ENCODE assay signal across 13 mouse cellular contexts in the genomic region with DNA sequence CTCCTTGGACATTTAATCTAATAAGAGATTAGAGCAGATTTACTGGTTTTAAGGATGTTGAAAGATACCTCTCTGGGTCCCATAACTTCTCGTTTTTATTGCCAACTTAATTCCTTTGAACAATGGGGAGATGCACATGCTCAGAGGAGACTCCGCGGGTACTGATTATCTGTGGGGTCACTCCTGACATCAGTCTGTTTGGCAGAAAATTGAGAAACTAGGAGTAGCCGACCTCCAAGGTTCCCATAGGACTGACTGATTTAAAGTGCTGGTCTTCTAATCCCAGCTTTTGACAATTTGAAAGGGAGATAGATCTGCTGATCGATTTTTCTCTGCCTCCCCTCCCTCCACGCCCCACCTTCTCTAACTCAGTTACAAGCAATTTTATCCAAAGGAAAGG. TPM values are rescaled to one million over a fixed set of nuclear protein-coding genes. Genes with fewer than 3 reads are reported as not detected.
DNase-seq lines count a peak whose midpoint lies in the region; ATAC-seq lines count a peak whose summit lies in the region.
"Had no signal": no experiment of that assay in that cellular context is flagged by ENCODE, and none has a peak within 500 bp of the region (broad histone marks: within the 10 kb centered on the region; RNA-seq: fewer than 3 reads in every experiment).

No protein-coding gene starts in this region.

- 60% methylated on average over 6 of the region's 6 CpGs for WGBS in intestine, embryonic 14.5 days
- 60% methylated on average over 6 of the region's 6 CpGs for WGBS in intestine, embryonic 15.5 days
- 42% methylated on average over 6 of the region's 6 CpGs for WGBS in embryonic facial prominence, embryonic 14.5 days
- 45% methylated on average over 6 of the region's 6 CpGs for WGBS in hindbrain, embryonic 13.5 days
- 44% methylated on average over 6 of the region's 6 CpGs for WGBS in neural tube, embryonic 12.5 days

- no peaks in the 10 kb centered on the region for H3K36me3 ChIP-seq in intestine, embryonic 14.5 days (ENCODE audit: control insufficient read depth, insufficient read depth, low read length)
- H3K36me3 ChIP-seq in intestine, embryonic 15.5 days, result no peaks in the 10 kb centered on the region
- no peaks in the 10 kb centered on the region for H3K36me3 ChIP-seq in embryonic facial prominence, embryonic 14.5 days (ENCODE audit: control insufficient read depth, insufficient read depth, low read length)
- H3K36me3 ChIP-seq in hindbrain, embryonic 13.5 days, result no peaks in the 10 kb centered on the region
- no peaks in the 10 kb centered on the region for H3K36me3 ChIP-seq in neural tube, embryonic 12.5 days

- H3K4me1 ChIP-seq in intestine, embryonic 14.5 days (replicated peaks; ENCODE audit: control insufficient read depth, insufficient read depth, low read length), result peaks cover 4% of the 10 kb centered on the region; the same call in 1 of the 2 replicates
- peaks cover 8% of the 10 kb centered on the region; the same call in 1 of the 2 replicates for H3K4me1 ChIP-seq in intestine, embryonic 15.5 days (replicated peaks)
- peaks cover 7% of the 10 kb centered on the region; the same call in 1 of the 2 replicates for H3K4me1 ChIP-seq in embryonic facial prominence, embryonic 14.5 days (ENCODE audit: control insufficient read depth, insufficient read depth, low read length)
- H3K4me1 ChIP-seq in hindbrain, embryonic 13.5 days (replicated peaks), result peaks cover 20% of the 10 kb centered on the region
- H3K4me1 ChIP-seq in neural tube, embryonic 12.5 days, result peaks cover 7% of the 10 kb centered on the region; the same call in 1 of the 2 replicates

- no peak overlapping the region for H3K27ac ChIP-seq in intestine, embryonic 14.5 days (ENCODE audit: low read depth)
- no peak overlapping the region for H3K27ac ChIP-seq in intestine, embryonic 15.5 days
- no peak overlapping the region for H3K27ac ChIP-seq in embryonic facial prominence, embryonic 14.5 days (replicated peaks; ENCODE audit: low read depth, low read length)
- peak overlapping the region; percentile 77 for H3K27ac ChIP-seq in hindbrain, embryonic 13.5 days
- no peak overlapping the region for H3K27ac ChIP-seq in neural tube, embryonic 12.5 days
- H3K27ac ChIP-seq: liver, embryonic 14.5 days; macrophage had no signal

- H3K9me3 ChIP-seq in intestine, embryonic 14.5 days (ENCODE audit: control insufficient read depth, low read length), result no peaks in the 10 kb centered on the region
- no peaks in the 10 kb centered on the region for H3K9me3 ChIP-seq in intestine, embryonic 15.5 days
- H3K9me3 ChIP-seq in embryonic facial prominence, embryonic 14.5 days (ENCODE audit: control insufficient read depth, low read length), result no peaks in the 10 kb centered on the region
- no peaks in the 10 kb centered on the region for H3K9me3 ChIP-seq in hindbrain, embryonic 13.5 days
- H3K9me3 ChIP-seq in neural tube, embryonic 12.5 days, result no peaks in the 10 kb centered on the region

- DNase-seq in intestine, embryonic 14.5 days (ENCODE audit: low spot score), result no peak
- no peak for DNase-seq in embryonic facial prominence, embryonic 14.5 days (ENCODE audit: low spot score)
- no peak for DNase-seq in embryo, embryonic 10 days (ENCODE audit: low spot score)
- no peak for DNase-seq in spleen, adult 18-20 months
- DNase-seq: gastrocnemius, postnatal 10 days; right cerebral cortex, postnatal 14 days had no signal

- no peak for ATAC-seq in intestine, embryonic 14.5 days (replicated peaks; ENCODE audit: low FRiP score, low TSS enrichment, low read depth)
- no peak for ATAC-seq in intestine, embryonic 15.5 days
- no peak for ATAC-seq in embryonic facial prominence, embryonic 14.5 days (ENCODE audit: low read depth)
- no peak for ATAC-seq in hindbrain, embryonic 13.5 days (ENCODE audit: low FRiP score)
- ATAC-seq in neural tube, embryonic 12.5 days (ENCODE audit: low FRiP score, low read depth), result no peak
- ATAC-seq: intestine, postnatal 0 days; Patski had no signal

- 0 out of 2 replicates have a peak overlapping the region, but pooled peaks have one; percentile 23 for H3K4me2 ChIP-seq in intestine, embryonic 14.5 days (ENCODE audit: low read length)
- no peak overlapping the region for H3K4me2 ChIP-seq in intestine, embryonic 15.5 days (replicated peaks)
- 0 out of 2 replicates have a peak overlapping the region, but pooled peaks have one; percentile 28 for H3K4me2 ChIP-seq in embryonic facial prominence, embryonic 14.5 days (ENCODE audit: low read depth, low read length)
- H3K4me2 ChIP-seq in hindbrain, embryonic 13.5 days, result peak overlapping the region; percentile 84
- peak overlapping the region; percentile 47 for H3K4me2 ChIP-seq in neural tube, embryonic 12.5 days (replicated peaks)

- peaks cover 18% of the 10 kb centered on the region for H3K27me3 ChIP-seq in intestine, embryonic 14.5 days (replicated peaks; ENCODE audit: control insufficient read depth, insufficient read depth, low read length)
- H3K27me3 ChIP-seq in intestine, embryonic 15.5 days (replicated peaks), result peaks cover 4% of the 10 kb centered on the region; the same call in 1 of the 2 replicates
- peaks cover 6% of the 10 kb centered on the region for H3K27me3 ChIP-seq in embryonic facial prominence, embryonic 14.5 days (replicated peaks; ENCODE audit: control insufficient read depth, insufficient read depth, low read length)
- H3K27me3 ChIP-seq in hindbrain, embryonic 13.5 days, result peaks cover 15% of the 10 kb centered on the region; the same call in 1 of the 2 replicates
- H3K27me3 ChIP-seq in neural tube, embryonic 12.5 days (replicated peaks), result peaks cover 24% of the 10 kb centered on the region

- H3K9ac ChIP-seq in intestine, embryonic 14.5 days (ENCODE audit: low read length), result no peak overlapping the region
- no peak overlapping the region for H3K9ac ChIP-seq in intestine, embryonic 15.5 days
- no peak overlapping the region for H3K9ac ChIP-seq in embryonic facial prominence, embryonic 14.5 days (ENCODE audit: low read depth, low read length)
- H3K9ac ChIP-seq in hindbrain, embryonic 13.5 days, result peak overlapping the region; percentile 73
- H3K9ac ChIP-seq in neural tube, embryonic 12.5 days, result 0 out of 2 replicates have a peak overlapping the region, but pooled peaks have one; percentile 6
- H3K9ac ChIP-seq: liver, embryonic 14.5 days had no signal

- H3K4me3 ChIP-seq in intestine, embryonic 14.5 days (ENCODE audit: low read depth, low read length), result no peak overlapping the region
- H3K4me3 ChIP-seq in intestine, embryonic 15.5 days (replicated peaks), result no peak overlapping the region
- H3K4me3 ChIP-seq in embryonic facial prominence, embryonic 14.5 days (ENCODE audit: low read depth, low read length), result peak overlapping the region; percentile 11; the same call in 1 of the 2 replicates
- peak overlapping the region; percentile 64 for H3K4me3 ChIP-seq in hindbrain, embryonic 13.5 days
- H3K4me3 ChIP-seq in neural tube, embryonic 12.5 days, result peak overlapping the region; percentile 21; the same call in 1 of the 2 replicates

RNA-seq across cellular contexts. Expression of a gene that starts 1.6 kb away (rescaled TPM):
- polyA plus RNA-seq in intestine, embryonic 14.5 days (2014; fragmentation: Nextera tagmentation; extraction: Ambion mirVana), result 7.8 and 9.8 TPM in 2 replicates
- 4.4 and 4.7 TPM in 2 replicates for polyA plus RNA-seq in intestine, embryonic 15.5 days (2015; fragmentation: Nextera tagmentation; extraction: Ambion mirVana)
- 6.4 and 7.9 TPM in 2 replicates for polyA plus RNA-seq in embryonic facial prominence, embryonic 14.5 days (2014; fragmentation: Nextera tagmentation; extraction: Ambion mirVana)
- 56.2 and 57.7 TPM in 2 replicates for polyA plus RNA-seq in hindbrain, embryonic 13.5 days (2015; fragmentation: Nextera tagmentation; extraction: Ambion mirVana)
- 31.9 and 33.9 TPM in 2 replicates for polyA plus RNA-seq in neural tube, embryonic 12.5 days (2016; fragmentation: Nextera tagmentation; extraction: Ambion mirVana)
- polyA plus RNA-seq: Patski had no signal

Comparison
In these comparisons a context has a peak if more than half of its experiments do, and no peak if none do; other contexts are left out.
1. H3K4me3 ChIP-seq: peak in embryonic facial prominence, embryonic 14.5 days (single experiment), hindbrain, embryonic 13.5 days (single experiment) and neural tube, embryonic 12.5 days (single experiment); none in intestine, embryonic 14.5 days (single experiment) and intestine, embryonic 15.5 days (single experiment).
2. H3K9ac ChIP-seq: peak in hindbrain, embryonic 13.5 days (single experiment) and neural tube, embryonic 12.5 days (single experiment); none in intestine, embryonic 14.5 days (single experiment), intestine, embryonic 15.5 days (single experiment) and embryonic facial prominence, embryonic 14.5 days (single experiment).